Mouse (Mus musculus): ENCODE measurements at regions not wholly inside any gene's neighbourhood (a gene's known extent, or its start where the extent isn't known, plus 50 kb on each side); places are given as distances from the start of the nearest gene placed in this dataset.

DNA sequence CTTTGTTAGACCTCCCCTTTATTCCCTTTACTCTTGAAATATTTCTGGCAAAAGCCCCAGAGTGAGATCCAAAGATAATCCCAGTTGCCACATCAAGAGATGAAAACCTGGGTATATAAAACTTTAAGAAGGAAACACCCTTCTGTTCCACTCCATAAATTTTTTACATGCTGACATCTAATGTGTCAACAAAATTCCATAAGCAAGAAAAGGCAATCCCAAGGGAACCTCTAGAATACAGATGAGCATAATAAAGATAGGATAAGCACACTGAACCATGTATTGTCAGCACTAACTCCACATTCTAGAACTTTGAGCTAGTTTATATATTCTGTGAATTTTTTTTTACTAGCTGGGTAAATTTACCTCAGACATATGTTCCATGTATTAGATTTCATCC is 810.7 kb upstream of the Tmeff2 start:
- no peak for TF ChIP-seq HCFC1 (IDR thresholded peaks at IDR 0.05; ENCODE audit: low read depth, low read length)
- TF ChIP-seq POLR2A (IDR thresholded peaks at IDR 0.05; ENCODE audit: low read depth, low read length): no peak
- no peak for TF ChIP-seq GABPA (IDR thresholded peaks at IDR 0.05; ENCODE audit: insufficient replicate concordance, low read depth, low read length)
- no peak for TF ChIP-seq JUND (conservative IDR thresholded peaks at IDR 0.05; ENCODE audit: low read depth, low read length)
- TF ChIP-seq MYC (IDR thresholded peaks at IDR 0.05; ENCODE audit: low read depth, low read length): no peak
- no peak for TF ChIP-seq CTCF (conservative IDR thresholded peaks at IDR 0.05 in 1 of 2, IDR thresholded peaks at IDR 0.05 in 1 of 2; ENCODE audit: low read depth in 2 of 2, low read length in 2 of 2)
- no peak for TF ChIP-seq ZC3H11A (IDR thresholded peaks at IDR 0.05; ENCODE audit: low read depth, low read length)
- TF ChIP-seq EP300 (IDR thresholded peaks at IDR 0.05; ENCODE audit: low read length): no peak
- TF ChIP-seq PAX5 (IDR thresholded peaks at IDR 0.05; ENCODE audit: low read length): no peak
- no peak for TF ChIP-seq TCF12 (IDR thresholded peaks at IDR 0.05; ENCODE audit: low read depth, low read length)

Data from CH12.LX (cell line).